Mouse (Mus musculus) urinary bladder, postnatal 0 days (tissue): ENCODE results near the gene Zfp455. TPM values are rescaled to one million over a fixed set of nuclear protein-coding genes. Genes with fewer than 3 reads are reported as not detected.

ENCODE experiments used
- polyA plus RNA-seq: library from polyadenylated mRNA; unstranded; fragments of >200 nt; fragmentation: Nextera tagmentation; extraction: Ambion mirVana; gene quantifications from 2 replicates; pipeline ENCODE4 v1.2.1, GENCODE M21; 2015

Zfp455 gene
- 0.47 and 0.77 TPM in 2 replicates for polyA plus RNA-seq

GRCm38 (mm10) chr13:67194340-67194894, at the start of gene Zfp455:
TSS of gene Zfp455 (plus strand) at chr13:67194506.

DNA sequence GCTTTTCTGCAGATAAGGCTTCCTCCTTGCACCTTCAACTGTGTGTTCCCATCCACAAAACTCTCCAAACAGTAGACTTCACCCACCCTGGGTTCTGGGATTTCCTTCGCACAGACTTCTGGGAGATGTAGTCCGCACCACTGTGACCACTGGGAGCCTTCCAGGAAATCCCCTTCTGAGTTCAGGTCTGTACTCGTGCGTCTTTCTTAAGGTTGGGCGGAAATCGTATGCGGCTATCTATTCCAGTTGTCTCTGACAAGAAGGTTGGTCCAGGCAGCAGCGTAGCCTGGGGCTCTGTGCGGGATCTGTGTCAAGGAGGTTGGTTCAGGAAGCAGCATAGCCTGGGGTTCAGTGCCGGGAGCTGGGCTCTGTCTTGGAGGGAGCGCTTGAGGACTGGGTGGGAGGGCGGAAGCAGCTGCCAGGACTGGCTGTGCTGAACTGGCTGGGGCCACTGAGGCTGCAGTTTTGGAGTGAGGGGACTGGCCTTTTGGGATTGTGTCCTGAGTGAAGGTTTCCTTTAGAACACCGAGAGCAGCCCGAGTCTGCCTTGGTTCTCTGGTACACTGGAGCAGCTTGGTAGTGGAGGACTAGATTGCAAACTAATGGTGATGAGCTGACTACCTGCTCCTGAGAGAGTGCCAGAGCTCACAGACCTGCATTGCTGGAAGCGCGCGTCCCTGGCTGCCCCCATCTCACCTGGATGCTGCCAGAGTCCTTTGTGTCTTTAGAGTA, 21.1 kb upstream of the Zfp455 start, which contains the start of gene Rsl1:
Gene Rsl1 (plus strand): TSS at position 192 of the 732 bp plus-strand sequence.

Other genes starting within 250 kb of the Zfp455 start
- 1.1 and 1.2 TPM in 2 replicates for gene Zfp712, start 133.3 kb upstream of the Zfp455 start, polyA plus RNA-seq
- gene Zfp708, start 96.5 kb upstream of the Zfp455 start, polyA plus RNA-seq = 1.7 and 1.8 TPM in 2 replicates
- gene Gm28557, start 85.9 kb upstream of the Zfp455 start, polyA plus RNA-seq = 1.4 and 2.0 TPM in 2 replicates
- 0.08 and 0.14 TPM in 2 replicates for gene Rslcan18, start 78.2 kb upstream of the Zfp455 start, polyA plus RNA-seq
- 0.50 and 0.55 TPM in 2 replicates for gene Zfp759, start 72.8 kb upstream of the Zfp455 start, polyA plus RNA-seq
- 3.3 and 3.8 TPM in 2 replicates for gene Rsl1, start 21.3 kb upstream of the Zfp455 start, polyA plus RNA-seq
- gene Zfp458, start 84.0 kb downstream of the Zfp455 start, polyA plus RNA-seq = 0.46 and 1.0 TPM in 2 replicates
- 0.30 TPM in 1 of 2 replicates, not detected in the other for gene Zfp457, start 112.0 kb downstream of the Zfp455 start, polyA plus RNA-seq
- gene Zfp595, start 138.1 kb downstream of the Zfp455 start, polyA plus RNA-seq = 1.1 TPM in 2 replicates
- gene Gm28044, start 166.0 kb downstream of the Zfp455 start, polyA plus RNA-seq = 0.52 TPM in 1 of 2 replicates, not detected in the other
- gene Zfp953, start 166.1 kb downstream of the Zfp455 start, polyA plus RNA-seq = 0.45 and 0.47 TPM in 2 replicates
- gene Gm28041, start 181.2 kb downstream of the Zfp455 start, polyA plus RNA-seq = 0.22 and 0.26 TPM in 2 replicates
- gene Zfp456, start 181.3 kb downstream of the Zfp455 start, polyA plus RNA-seq = 0.43 and 0.44 TPM in 2 replicates
- 3.5 and 3.6 TPM in 2 replicates for gene Zfp429, start 205.3 kb downstream of the Zfp455 start, polyA plus RNA-seq
- gene Zfp459, start 226.9 kb downstream of the Zfp455 start, polyA plus RNA-seq = 0.48 and 1.3 TPM in 2 replicates